Mouse (Mus musculus) lung, postnatal 0 days (tissue): ENCODE results near the gene Tmprss11e. TPM values are rescaled to one million over a fixed set of nuclear protein-coding genes. Genes with fewer than 3 reads are reported as not detected.

Source experiments
- ATAC-seq: fragments of 200-750 bp; cut with Nextera tagmentation; 2 replicates; pipeline ENCODE4 v1.8.0; 2017; ENCODE audit warnings: moderate library complexity
- DNase-seq: peaks from one replicate; pipeline ENCODE4 v3.0.0-alpha.2; 2016; ENCODE audit warnings: low spot score
- H3K27ac ChIP-seq: fragments of 300-500 bp; sonication (generic); 2 replicates; pipeline ENCODE4 v1.5.1; 2014; ENCODE audit warnings: antibody characterized with exemption, mild to moderate bottlenecking, low read length, mixed read lengths
- H3K27me3 ChIP-seq: fragments of 300-500 bp; sonication (generic); replicated peaks from 2 replicates; pipeline ENCODE4 v1.6.1; 2014; ENCODE audit warnings: low read length, mixed read lengths; ENCODE audit not compliant: insufficient read depth
- H3K36me3 ChIP-seq: fragments of 300-500 bp; sonication (generic); 2 replicates; pipeline ENCODE4 v1.6.1; 2014; ENCODE audit warnings: low read length, mixed read lengths; ENCODE audit not compliant: insufficient read depth
- H3K4me1 ChIP-seq: fragments of 300-500 bp; sonication (generic); 2 replicates; pipeline ENCODE4 v1.6.1; 2014; ENCODE audit warnings: antibody characterized with exemption, low read depth, low read length, mixed read lengths; ENCODE audit not compliant: insufficient read depth
- H3K4me2 ChIP-seq: fragments of 300-500 bp; sonication (generic); replicated peaks from 2 replicates; pipeline ENCODE4 v1.6.1; 2014; ENCODE audit warnings: low read depth, mild to moderate bottlenecking, low read length, moderate library complexity, mixed read lengths
- H3K4me3 ChIP-seq: fragments of 300-500 bp; sonication (generic); 2 replicates; pipeline ENCODE4 v1.5.1; 2014; ENCODE audit warnings: low read depth, low read length
- H3K9ac ChIP-seq: fragments of 300-500 bp; sonication (generic); replicated peaks from 2 replicates; pipeline ENCODE4 v1.6.1; 2014; ENCODE audit warnings: low read depth, mild to moderate bottlenecking
- H3K9me3 ChIP-seq: fragments of 300-500 bp; sonication (generic); 2 replicates; pipeline ENCODE4 v1.6.1; 2016; ENCODE audit warnings: low read length, mixed read lengths
- CTCF ChIP-seq: IDR thresholded peaks from 2 replicates; pipeline ENCODE4 v1.5.1; 2016; ENCODE audit warnings: antibody characterized with exemption, mild to moderate bottlenecking
- EP300 ChIP-seq: IDR thresholded peaks from 2 replicates; pipeline ENCODE4 v1.6.1; 2016; ENCODE audit warnings: antibody characterized with exemption, mild to moderate bottlenecking, control low read depth
- WGBS: fragments of 180-500 bp; shearing (Covaris S2); extraction: QIAGEN DNeasy Blood & Tissue Kit; methylation state at CpG from one replicate; pipeline ENCODE4 v1.1.7; 2014; 5-methylcytosine and 5-hydroxymethylcytosine counted together
- polyA plus RNA-seq: library from polyadenylated mRNA; unstranded; fragments of >200 nt; fragmentation: Nextera tagmentation; extraction: Ambion mirVana; gene quantifications from 2 replicates; pipeline ENCODE4 v1.2.1, GENCODE M21; 2015

The Tmprss11e gene
- polyA plus RNA-seq, 1 experiment from 2014 or later = not detected

- Histone ChIP-seq H3K27me3 (no peaks in the 10 kb centered on the region), H3K36me3 (no peaks in the 10 kb centered on the region), H3K9me3 (no peaks in the 10 kb centered on the region), H3K27ac (no peak overlapping the region), H3K4me3 (no peak overlapping the region), H3K4me1 (no peaks in the 10 kb centered on the region), H3K4me2 (no peak overlapping the region), H3K9ac (no peak overlapping the region)
- WGBS = 58% methylated on average over 4 of the region's 4 CpGs
- no peak for ATAC-seq
- no peak for DNase-seq
- TF ChIP-seq EP300 (no peak), CTCF (no peak)
These were observed 15.0 kb downstream of the Tmprss11e start for GRCm38 (mm10) chr5:86730587-86730986.

GRCm38 (mm10) chr5:86728574-86728973 lies 17.0 kb downstream of the Tmprss11e start:
- Histone ChIP-seq H3K4me3 (no peak overlapping the region), H3K9me3 (no peaks in the 10 kb centered on the region), H3K4me1 (no peaks in the 10 kb centered on the region), H3K27ac (no peak overlapping the region), H3K9ac (no peak overlapping the region), H3K4me2 (no peak overlapping the region), H3K27me3 (no peaks in the 10 kb centered on the region), H3K36me3 (no peaks in the 10 kb centered on the region)
- ATAC-seq (no peak), DNase-seq (no peak)
- WGBS = 74% methylated on average over 6 of the region's 6 CpGs
- TF ChIP-seq CTCF (no peak), EP300 (no peak)

GRCm38 (mm10) chr5:86727033-86727432 lies 18.6 kb downstream of the Tmprss11e start:
- Histone ChIP-seq H3K4me3 (no peak overlapping the region), H3K36me3 (no peaks in the 10 kb centered on the region), H3K9ac (no peak overlapping the region), H3K27ac (no peak overlapping the region), H3K9me3 (no peaks in the 10 kb centered on the region), H3K4me1 (no peaks in the 10 kb centered on the region), H3K27me3 (no peaks in the 10 kb centered on the region), H3K4me2 (peak overlapping the region; percentile 34; the same call in 1 of the 2 replicates)
- ATAC-seq (no peak; the same call in 1 of the 2 replicates), DNase-seq (peak; percentile 23)
- WGBS = 59% methylated on average over 9 of the region's 9 CpGs
- TF ChIP-seq EP300 = no peak
- no peak for TF ChIP-seq CTCF

- Histone ChIP-seq H3K4me1 (no peaks in the 10 kb centered on the region), H3K27ac (no peak overlapping the region), H3K36me3 (no peaks in the 10 kb centered on the region), H3K27me3 (no peaks in the 10 kb centered on the region), H3K9ac (no peak overlapping the region), H3K4me2 (no peak overlapping the region), H3K4me3 (no peak overlapping the region), H3K9me3 (no peaks in the 10 kb centered on the region)
- DNase-seq (no peak), ATAC-seq (no peak)
- no peak for TF ChIP-seq EP300
- TF ChIP-seq CTCF = no peak
These were observed 20.6 kb downstream of the Tmprss11e start for GRCm38 (mm10) chr5:86725021-86725420.

GRCm38 (mm10) chr5:86722820-86723460 lies 22.7 kb downstream of the Tmprss11e start:
- Histone ChIP-seq H3K9me3 (no peaks in the 10 kb centered on the region), H3K4me3 (no peak overlapping the region), H3K4me1 (no peaks in the 10 kb centered on the region), H3K36me3 (no peaks in the 10 kb centered on the region), H3K27me3 (no peaks in the 10 kb centered on the region), H3K4me2 (no peak overlapping the region), H3K27ac (no peak overlapping the region), H3K9ac (no peak overlapping the region)
- 40% methylated on average over 2 of the region's 2 CpGs for WGBS
- no peak for ATAC-seq
- DNase-seq = no peak
- TF ChIP-seq CTCF = no peak
- no peak for TF ChIP-seq EP300

- H3K27ac ChIP-seq = no peak overlapping the region
- ATAC-seq (no peak), DNase-seq (no peak)
- TF ChIP-seq CTCF (no peak), EP300 (no peak)
- H3K4me1 ChIP-seq = no peaks in the 10 kb centered on the region
- H3K36me3 ChIP-seq = no peaks in the 10 kb centered on the region
- no peak overlapping the region for H3K4me2 ChIP-seq
- no peaks in the 10 kb centered on the region for H3K9me3 ChIP-seq
- no peaks in the 10 kb centered on the region for H3K27me3 ChIP-seq
- WGBS = 71% methylated on average over 2 of the region's 2 CpGs
- no peak overlapping the region for H3K9ac ChIP-seq
- H3K4me3 ChIP-seq = no peak overlapping the region
These were observed 30.6 kb downstream of the Tmprss11e start for GRCm38 (mm10) chr5:86714967-86715366.

- H3K36me3 ChIP-seq = no peaks in the 10 kb centered on the region
- no peaks in the 10 kb centered on the region for H3K27me3 ChIP-seq
- DNase-seq = no peak
- no peak for TF ChIP-seq EP300
- TF ChIP-seq CTCF = no peak
- ATAC-seq = no peak
- H3K9me3 ChIP-seq = no peaks in the 10 kb centered on the region
- H3K4me3 ChIP-seq = no peak overlapping the region
- H3K27ac ChIP-seq = no peak overlapping the region
- no peaks in the 10 kb centered on the region for H3K4me1 ChIP-seq
- no peak overlapping the region for H3K9ac ChIP-seq
- no peak overlapping the region for H3K4me2 ChIP-seq
- WGBS = 71% methylated on average over 3 of the region's 3 CpGs
These were observed 40.7 kb downstream of the Tmprss11e start for GRCm38 (mm10) chr5:86704923-86705322.
